Mouse (Mus musculus): Measurements from ENCODE around the gene Hoxa7. TPM values are rescaled to one million over a fixed set of nuclear protein-coding genes. Genes with fewer than 3 reads are reported as not detected.

Gene Hoxa7
- polyA plus RNA-seq, 1 experiment from 2014 or later = 14.7 TPM

- H3K36me3 ChIP-seq (ENCODE audit: control insufficient read depth, insufficient read depth, low read length) = no peaks in the 10 kb centered on the region
- under 1% methylated on average over 25 of the region's 25 CpGs for WGBS
- H3K9me3 ChIP-seq (ENCODE audit: control insufficient read depth, low read length) = no peaks in the 10 kb centered on the region
- no peaks in the 10 kb centered on the region for H3K27me3 ChIP-seq (ENCODE audit: control insufficient read depth, insufficient read depth, low read length)
- DNase-seq (ENCODE audit: low spot score) (peak; percentile 96), ATAC-seq (ENCODE audit: insufficient number of reproducible peaks, low FRiP score, low TSS enrichment, low read depth) (peak; percentile 52; the same call in 1 of the 2 replicates)
- H3K4me3 ChIP-seq (ENCODE audit: low read depth, low read length) = peak overlapping the region; percentile 87
- H3K4me1 ChIP-seq (ENCODE audit: control insufficient read depth, insufficient read depth, low read length) = peaks cover 50% of the 10 kb centered on the region
- H3K27ac ChIP-seq (replicated peaks; ENCODE audit: low read depth, low read length) = peak overlapping the region; percentile 98
- peak overlapping the region; percentile 89 for H3K4me2 ChIP-seq (ENCODE audit: low read depth, severe bottlenecking)
- peak overlapping the region; percentile 98 for H3K9ac ChIP-seq (ENCODE audit: low read length)
Measured at GRCm38 (mm10) chr6:52217459-52217768, 4.2 kb downstream of the Hoxa7 start.

- H3K27ac ChIP-seq (replicated peaks; ENCODE audit: low read depth, low read length) = peak overlapping the region; percentile 98
Measured at GRCm38 (mm10) chr6:52216691-52217458, 4.8 kb downstream of the Hoxa7 start.

DNA sequence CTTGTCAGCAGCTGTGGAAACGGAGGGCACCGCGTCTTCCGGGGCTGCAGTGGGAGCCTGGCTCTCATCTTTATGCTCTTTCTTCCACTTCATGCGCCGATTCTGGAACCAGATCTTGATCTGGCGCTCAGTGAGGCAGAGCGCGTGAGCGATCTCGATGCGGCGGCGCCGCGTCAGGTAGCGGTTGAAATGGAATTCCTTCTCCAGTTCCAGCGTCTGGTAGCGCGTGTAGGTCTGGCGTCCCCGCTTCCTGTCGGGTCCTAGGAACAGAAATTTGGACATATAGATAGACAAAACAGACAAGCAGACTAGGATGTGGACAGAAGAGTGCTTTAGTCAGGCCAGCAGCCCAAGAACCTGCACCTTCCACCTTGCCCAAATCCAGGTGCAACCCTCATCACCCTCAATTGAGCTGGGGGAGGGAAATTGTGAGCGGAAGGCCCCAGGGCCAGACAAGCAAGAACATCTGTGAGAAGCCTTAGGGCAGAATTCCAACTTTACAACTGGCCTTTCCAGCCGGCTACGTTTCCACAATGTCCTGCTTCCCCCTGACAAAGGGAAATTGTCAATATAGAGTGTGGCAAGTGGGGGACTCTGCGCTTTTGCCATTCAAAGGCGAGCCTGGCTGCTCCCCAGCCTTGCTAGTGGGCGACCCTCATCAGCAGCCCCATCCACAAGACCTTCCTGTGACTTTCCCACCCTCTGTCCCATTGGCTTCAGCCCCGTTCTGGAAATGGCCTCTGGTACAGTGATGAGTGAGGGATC, 5.7 kb downstream of the Hoxa7 start:
- Histone ChIP-seq H3K27me3 (ENCODE audit: control insufficient read depth, insufficient read depth, low read length) (no peaks in the 10 kb centered on the region), H3K4me1 (ENCODE audit: control insufficient read depth, insufficient read depth, low read length) (peaks cover 54% of the 10 kb centered on the region), H3K9ac (ENCODE audit: low read length) (peak overlapping the region; percentile 86), H3K27ac (replicated peaks; ENCODE audit: low read depth, low read length) (peak overlapping the region; percentile 98), H3K4me2 (ENCODE audit: low read depth, severe bottlenecking) (peak overlapping the region; percentile 89), H3K4me3 (ENCODE audit: low read depth, low read length) (peak overlapping the region; percentile 87), H3K36me3 (ENCODE audit: control insufficient read depth, insufficient read depth, low read length) (no peaks in the 10 kb centered on the region), H3K9me3 (ENCODE audit: control insufficient read depth, low read length) (no peaks in the 10 kb centered on the region)
- DNase-seq (ENCODE audit: low spot score) (peak; percentile 75), ATAC-seq (ENCODE audit: insufficient number of reproducible peaks, low FRiP score, low TSS enrichment, low read depth) (no peak)
- under 1% methylated on average over 30 of the region's 30 CpGs for WGBS

More at GRCm38 (mm10) chr6:52216691-52217458, 4.8 kb downstream of the Hoxa7 start:
- ATAC-seq (ENCODE audit: insufficient number of reproducible peaks, low FRiP score, low TSS enrichment, low read depth) (no peak), DNase-seq (ENCODE audit: low spot score) (peak; percentile 85)
- no peaks in the 10 kb centered on the region for H3K36me3 ChIP-seq (ENCODE audit: control insufficient read depth, insufficient read depth, low read length)
- H3K9me3 ChIP-seq (ENCODE audit: control insufficient read depth, low read length) = no peaks in the 10 kb centered on the region
- no peaks in the 10 kb centered on the region for H3K27me3 ChIP-seq (ENCODE audit: control insufficient read depth, insufficient read depth, low read length)
- H3K4me2 ChIP-seq (ENCODE audit: low read depth, severe bottlenecking) = peak overlapping the region; percentile 89
- H3K4me3 ChIP-seq (ENCODE audit: low read depth, low read length) = peak overlapping the region; percentile 87
- peak overlapping the region; percentile 86 for H3K9ac ChIP-seq (ENCODE audit: low read length)
- under 1% methylated on average over 60 of the region's 60 CpGs for WGBS
- peaks cover 50% of the 10 kb centered on the region for H3K4me1 ChIP-seq (ENCODE audit: control insufficient read depth, insufficient read depth, low read length)

DNA sequence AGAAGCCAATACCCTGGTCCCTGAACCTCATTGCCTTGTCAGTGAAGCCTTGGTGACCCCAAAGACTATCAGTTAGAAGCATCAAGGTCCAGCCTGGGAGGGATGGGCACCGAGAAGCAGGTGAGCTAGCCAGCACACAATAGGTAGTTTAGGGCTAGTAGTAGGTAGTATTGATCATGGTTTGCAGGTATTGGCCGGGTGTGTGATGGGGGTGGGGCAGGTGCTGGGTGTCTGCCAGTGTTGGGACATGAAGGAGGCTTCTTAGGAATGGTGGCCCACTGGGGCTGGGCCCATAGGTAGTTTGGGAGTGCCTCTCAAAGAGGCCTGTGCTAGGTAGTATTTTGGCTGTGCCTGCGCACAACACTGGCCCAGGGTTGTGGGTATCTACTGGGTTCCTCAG, 6.6 kb downstream of the Hoxa7 start:
- 20% methylated on average over 3 of the region's 3 CpGs for WGBS
- H3K36me3 ChIP-seq (ENCODE audit: control insufficient read depth, insufficient read depth, low read length) = no peaks in the 10 kb centered on the region
- H3K9me3 ChIP-seq (ENCODE audit: control insufficient read depth, low read length) = no peaks in the 10 kb centered on the region
- H3K4me3 ChIP-seq (ENCODE audit: low read depth, low read length) = no peak overlapping the region
- H3K4me2 ChIP-seq (ENCODE audit: low read depth, severe bottlenecking) = peak overlapping the region; percentile 89; the same call in 1 of the 2 replicates
- peaks cover 53% of the 10 kb centered on the region for H3K4me1 ChIP-seq (ENCODE audit: control insufficient read depth, insufficient read depth, low read length)
- no peaks in the 10 kb centered on the region for H3K27me3 ChIP-seq (ENCODE audit: control insufficient read depth, insufficient read depth, low read length)
- no peak for ATAC-seq (ENCODE audit: insufficient number of reproducible peaks, low FRiP score, low TSS enrichment, low read depth)
- no peak overlapping the region for H3K27ac ChIP-seq (replicated peaks; ENCODE audit: low read depth, low read length)
- no peak for DNase-seq (ENCODE audit: low spot score)
- H3K9ac ChIP-seq (ENCODE audit: low read length) = no peak overlapping the region

DNA sequence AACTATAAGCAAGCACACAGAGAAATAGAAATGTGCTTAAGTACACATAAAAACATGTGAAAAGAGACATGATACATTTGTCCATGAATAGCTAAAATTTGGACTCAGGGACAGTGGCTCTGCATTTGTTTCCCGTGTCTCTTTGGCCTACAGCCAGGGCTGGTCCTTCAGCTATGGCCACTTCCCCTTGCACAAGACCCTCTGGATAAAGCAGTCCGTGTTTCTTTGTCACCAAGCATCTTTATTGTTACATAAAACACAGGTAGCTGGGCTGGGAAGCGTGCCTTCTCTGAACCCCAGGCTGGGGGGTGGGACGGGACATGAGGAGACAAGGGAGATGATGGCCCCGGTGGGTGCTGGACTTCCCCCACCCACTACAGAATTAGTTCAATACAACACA, 7.4 kb downstream of the Hoxa7 start:
- no peaks in the 10 kb centered on the region for H3K36me3 ChIP-seq (ENCODE audit: control insufficient read depth, insufficient read depth, low read length)
- 0 out of 2 replicates have a peak overlapping the region, but pooled peaks have one; percentile 5 for H3K4me3 ChIP-seq (ENCODE audit: low read depth, low read length)
- no peak overlapping the region for H3K27ac ChIP-seq (replicated peaks; ENCODE audit: low read depth, low read length)
- peaks cover 54% of the 10 kb centered on the region for H3K4me1 ChIP-seq (ENCODE audit: control insufficient read depth, insufficient read depth, low read length)
- no peaks in the 10 kb centered on the region for H3K9me3 ChIP-seq (ENCODE audit: control insufficient read depth, low read length)
- 14% methylated on average over 5 of the region's 5 CpGs for WGBS
- no peak for DNase-seq (ENCODE audit: low spot score)
- peak overlapping the region; percentile 95 for H3K4me2 ChIP-seq (ENCODE audit: low read depth, severe bottlenecking)
- no peaks in the 10 kb centered on the region for H3K27me3 ChIP-seq (ENCODE audit: control insufficient read depth, insufficient read depth, low read length)
- no peak for ATAC-seq (ENCODE audit: insufficient number of reproducible peaks, low FRiP score, low TSS enrichment, low read depth)
- H3K9ac ChIP-seq (ENCODE audit: low read length) = 0 out of 2 replicates have a peak overlapping the region, but pooled peaks have one; percentile 37

GRCm38 (mm10) chr6:52213119-52213986, 8.3 kb downstream of the Hoxa7 start, which contains the start of the genes Hoxa3 and Gm28308:
TSS of gene Hoxa3 (minus strand) at chr6:52213336.
TSS of gene Gm28308 (minus strand) at chr6:52213339.
- H3K4me1 ChIP-seq (ENCODE audit: control insufficient read depth, insufficient read depth, low read length) = peaks cover 53% of the 10 kb centered on the region
- 1% methylated on average over 38 of the region's 38 CpGs for WGBS
- no peaks in the 10 kb centered on the region for H3K36me3 ChIP-seq (ENCODE audit: control insufficient read depth, insufficient read depth, low read length)
- peak within 1 kb of the TSS; percentile 95 for H3K4me2 ChIP-seq (ENCODE audit: low read depth, severe bottlenecking)
- DNase-seq (ENCODE audit: low spot score) = peak; percentile 86
- ATAC-seq (ENCODE audit: insufficient number of reproducible peaks, low FRiP score, low TSS enrichment, low read depth) = peak; percentile 69
- H3K9me3 ChIP-seq (ENCODE audit: control insufficient read depth, low read length) = no peaks in the 10 kb centered on the region
- H3K27me3 ChIP-seq (ENCODE audit: control insufficient read depth, insufficient read depth, low read length) = no peaks in the 10 kb centered on the region
- H3K4me3 ChIP-seq (ENCODE audit: low read depth, low read length) = peak within 1 kb of the TSS; percentile 70
- peak within 1 kb of the TSS; percentile 93 for H3K27ac ChIP-seq (replicated peaks; ENCODE audit: low read depth, low read length)
- peak within 1 kb of the TSS; percentile 93 for H3K9ac ChIP-seq (ENCODE audit: low read length)

- H3K27ac ChIP-seq (replicated peaks; ENCODE audit: low read depth, low read length) = peak overlapping the region; percentile 93
- peak overlapping the region; percentile 70 for H3K4me3 ChIP-seq (ENCODE audit: low read depth, low read length)
Measured at GRCm38 (mm10) chr6:52212556-52213118, 9.0 kb downstream of the Hoxa7 start.

More at GRCm38 (mm10) chr6:52212556-52213118, 9.0 kb downstream of the Hoxa7 start:
- Histone ChIP-seq H3K9me3 (ENCODE audit: control insufficient read depth, low read length) (no peaks in the 10 kb centered on the region), H3K4me2 (ENCODE audit: low read depth, severe bottlenecking) (peak overlapping the region; percentile 95), H3K36me3 (ENCODE audit: control insufficient read depth, insufficient read depth, low read length) (no peaks in the 10 kb centered on the region), H3K27me3 (ENCODE audit: control insufficient read depth, insufficient read depth, low read length) (no peaks in the 10 kb centered on the region), H3K4me1 (ENCODE audit: control insufficient read depth, insufficient read depth, low read length) (peaks cover 51% of the 10 kb centered on the region), H3K9ac (ENCODE audit: low read length) (peak overlapping the region; percentile 93)
- under 1% methylated on average over 22 of the region's 22 CpGs for WGBS
- DNase-seq (ENCODE audit: low spot score) (peak; percentile 66), ATAC-seq (ENCODE audit: insufficient number of reproducible peaks, low FRiP score, low TSS enrichment, low read depth) (no peak)
